Mouse (Mus musculus) lung, postnatal 36 days (tissue): Measurements from ENCODE around the gene Zfp300.

Source experiments
- DNase-seq: peaks from one replicate; pipeline ENCODE4 v3.0.0; 2022; ENCODE audit warnings: mixed read lengths

The Zfp300 gene

GRCm38 (mm10) chrX:21088983-21089866, at the start of gene Zfp300:
Gene Zfp300 (minus strand): TSS chrX:21089527.
- peak; percentile 74 for DNase-seq

GRCm38 (mm10) chrX:21115520-21115919, 26.2 kb upstream of the Zfp300 start, which contains the start of gene Ssxa1:
Gene Ssxa1 (plus strand): TSS chrX:21115820.
- DNase-seq, result no peak

- DNase-seq, result no peak
Observed at GRCm38 (mm10) chrX:21089867-21090239, 526 bp upstream of the Zfp300 start.

- DNase-seq, result no peak
Observed at GRCm38 (mm10) chrX:21088645-21088982, 713 bp downstream of the Zfp300 start.

GRCm38 (mm10) chrX:21068106-21068505, 21.2 kb downstream of the Zfp300 start, which contains the start of gene Spaca5:
Gene Spaca5 (plus strand): TSS chrX:21068406.
- no peak for DNase-seq

GRCm38 (mm10) chrX:21062544-21062890, 26.8 kb downstream of the Zfp300 start:
- DNase-seq, result no peak

- DNase-seq, result peak; percentile 91
Observed at GRCm38 (mm10) chrX:21061866-21062543, 27.3 kb downstream of the Zfp300 start, which contains the start of gene Zfp182. Gene Zfp182 (minus strand): TSS chrX:21062316.

GRCm38 (mm10) chrX:21061460-21061859, 27.9 kb downstream of the Zfp300 start:
- DNase-seq, result no peak
